Mouse (Mus musculus): ENCODE results near the gene Ms4a8a. TPM values are rescaled to one million over a fixed set of nuclear protein-coding genes. Genes with fewer than 3 reads are reported as not detected.

Gene Ms4a8a
- polyA plus RNA-seq, 1 experiment = 417 TPM

DNA sequence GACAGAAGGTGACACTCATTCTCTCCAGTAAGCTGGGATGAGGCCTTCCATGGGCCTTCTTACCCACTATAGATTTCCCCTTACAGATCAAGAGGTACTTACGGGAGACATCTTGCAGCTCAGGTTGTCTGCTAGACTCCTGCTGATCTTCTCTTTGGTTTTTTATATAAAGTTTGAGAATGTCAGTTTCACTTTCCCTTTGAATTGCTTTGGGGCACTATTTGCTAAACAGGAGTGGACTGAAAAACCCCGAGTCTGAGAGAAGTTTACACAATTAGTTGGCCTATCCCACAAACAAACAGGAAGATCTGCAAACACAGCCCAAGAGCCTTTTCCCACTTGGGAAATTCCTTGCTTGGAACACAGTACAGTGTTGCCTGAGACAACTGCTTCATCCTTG, 30.6 kb downstream of the Ms4a8a start:
- H3K27ac ChIP-seq (ENCODE audit: insufficient read depth, low read depth, low read length) = peak overlapping the region; percentile 97
- H3K4me3 ChIP-seq (ENCODE audit: low read depth, low read length) = no peak overlapping the region
- no peaks in the 10 kb centered on the region for H3K27me3 ChIP-seq (ENCODE audit: control insufficient read depth, insufficient read depth, low read length)
- no peak for TF ChIP-seq CTCF (IDR thresholded peaks at IDR 0.05; ENCODE audit: extremely low read depth, insufficient read length, insufficient replicate concordance, low read depth, low read length)
- TF ChIP-seq POLR2A (IDR thresholded peaks at IDR 0.05; ENCODE audit: low read depth, low read length) = no peak
- H3K4me1 ChIP-seq (ENCODE audit: control insufficient read depth, insufficient read depth, insufficient read length, low read length) = peaks cover 16% of the 10 kb centered on the region; the same call in 1 of the 2 replicates
- WGBS = 21% methylated on average over 2 of the region's 2 CpGs
- peaks cover 6% of the 10 kb centered on the region; the same call in 1 of the 2 replicates for H3K36me3 ChIP-seq (ENCODE audit: control insufficient read depth, insufficient read depth, low read length)

DNA sequence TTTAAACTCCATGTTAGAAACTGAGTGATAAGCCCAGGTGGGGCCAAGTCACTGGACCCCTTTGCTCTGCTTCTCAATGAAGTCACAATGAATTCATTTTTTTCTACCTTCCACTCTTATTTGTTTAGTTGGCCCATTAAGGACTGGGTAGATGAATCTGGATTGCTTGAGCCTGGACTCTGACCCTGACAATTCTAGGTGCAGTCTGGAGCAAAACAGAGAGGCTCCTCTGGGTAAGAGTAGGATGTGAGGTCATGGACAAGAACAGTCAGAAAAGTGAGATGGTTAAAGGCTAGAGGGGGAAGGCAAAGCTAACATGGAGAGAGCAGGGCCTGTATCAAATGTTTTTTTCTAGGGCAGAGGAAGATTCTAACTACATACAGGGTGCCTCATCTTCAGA, 31.5 kb downstream of the Ms4a8a start:
- no peak for TF ChIP-seq CTCF (IDR thresholded peaks at IDR 0.05; ENCODE audit: extremely low read depth, insufficient read length, insufficient replicate concordance, low read depth, low read length)
- TF ChIP-seq POLR2A (IDR thresholded peaks at IDR 0.05; ENCODE audit: low read depth, low read length) = no peak
- Histone ChIP-seq H3K27ac (ENCODE audit: insufficient read depth, low read depth, low read length) (peak overlapping the region; percentile 97), H3K27me3 (ENCODE audit: control insufficient read depth, insufficient read depth, low read length) (no peaks in the 10 kb centered on the region), H3K4me1 (ENCODE audit: control insufficient read depth, insufficient read depth, insufficient read length, low read length) (peaks cover 18% of the 10 kb centered on the region), H3K36me3 (ENCODE audit: control insufficient read depth, insufficient read depth, low read length) (peaks cover 6% of the 10 kb centered on the region; the same call in 1 of the 2 replicates), H3K4me3 (ENCODE audit: low read depth, low read length) (no peak overlapping the region)

DNA sequence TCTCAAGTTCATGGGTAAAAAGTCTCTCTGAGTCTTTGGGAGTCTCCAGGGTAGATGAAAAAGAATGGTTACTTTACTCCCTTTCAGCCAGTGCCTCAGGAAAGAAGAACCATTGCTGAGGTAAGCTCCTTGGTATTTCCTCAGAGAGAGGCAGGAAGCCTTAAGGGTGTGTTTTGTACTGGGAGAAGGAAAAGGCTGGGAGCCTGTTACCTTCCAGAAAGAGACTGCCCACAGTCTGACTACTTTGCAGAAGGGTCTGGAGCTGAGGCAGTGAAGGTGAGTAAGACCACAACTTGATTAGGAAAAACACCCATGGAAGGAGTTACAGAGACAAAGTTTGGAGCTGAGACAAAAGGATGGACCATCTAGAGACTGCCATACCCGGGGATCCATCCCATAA, 32.4 kb downstream of the Ms4a8a start:
- peak overlapping the region; percentile 75 for H3K27ac ChIP-seq (ENCODE audit: insufficient read depth, low read depth, low read length)
- 47% methylated on average over 1 of the region's 1 CpGs for WGBS
- no peak overlapping the region for H3K4me3 ChIP-seq (ENCODE audit: low read depth, low read length)
- H3K36me3 ChIP-seq (ENCODE audit: control insufficient read depth, insufficient read depth, low read length) = peaks cover 6% of the 10 kb centered on the region; the same call in 1 of the 2 replicates
- H3K27me3 ChIP-seq (ENCODE audit: control insufficient read depth, insufficient read depth, low read length) = no peaks in the 10 kb centered on the region
- TF ChIP-seq POLR2A (IDR thresholded peaks at IDR 0.05; ENCODE audit: low read depth, low read length) = no peak
- no peak for TF ChIP-seq CTCF (IDR thresholded peaks at IDR 0.05; ENCODE audit: extremely low read depth, insufficient read length, insufficient replicate concordance, low read depth, low read length)
- H3K4me1 ChIP-seq (ENCODE audit: control insufficient read depth, insufficient read depth, insufficient read length, low read length) = peaks cover 16% of the 10 kb centered on the region

DNA sequence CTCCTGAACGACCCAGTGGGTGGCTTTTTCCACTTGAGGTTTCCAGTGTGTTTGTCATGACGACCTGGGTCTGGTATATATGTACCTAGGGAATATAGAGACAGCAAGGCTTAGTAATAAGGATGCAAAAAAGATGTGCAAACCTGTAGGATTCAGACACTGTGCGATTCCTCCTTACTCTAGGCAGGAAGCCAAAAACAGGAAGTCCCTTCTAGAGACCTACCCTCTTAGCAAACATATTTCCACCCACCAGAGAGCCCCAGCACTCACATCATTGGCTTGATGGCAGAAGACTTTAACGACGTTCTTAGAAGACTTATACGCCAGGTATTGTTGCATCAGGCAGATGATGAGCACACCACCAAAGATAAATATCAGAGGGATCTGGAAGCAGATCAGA, 32.9 kb downstream of the Ms4a8a start:
- Histone ChIP-seq H3K27ac (ENCODE audit: insufficient read depth, low read depth, low read length) (peak overlapping the region; percentile 75), H3K4me3 (ENCODE audit: low read depth, low read length) (no peak overlapping the region), H3K4me1 (ENCODE audit: control insufficient read depth, insufficient read depth, insufficient read length, low read length) (peaks cover 12% of the 10 kb centered on the region), H3K27me3 (ENCODE audit: control insufficient read depth, insufficient read depth, low read length) (no peaks in the 10 kb centered on the region), H3K36me3 (ENCODE audit: control insufficient read depth, insufficient read depth, low read length) (peaks cover 6% of the 10 kb centered on the region; the same call in 1 of the 2 replicates)
- no peak for TF ChIP-seq POLR2A (IDR thresholded peaks at IDR 0.05; ENCODE audit: low read depth, low read length)
- TF ChIP-seq CTCF (IDR thresholded peaks at IDR 0.05; ENCODE audit: extremely low read depth, insufficient read length, insufficient replicate concordance, low read depth, low read length) = no peak
- WGBS = 62% methylated on average over 6 of the region's 6 CpGs

DNA sequence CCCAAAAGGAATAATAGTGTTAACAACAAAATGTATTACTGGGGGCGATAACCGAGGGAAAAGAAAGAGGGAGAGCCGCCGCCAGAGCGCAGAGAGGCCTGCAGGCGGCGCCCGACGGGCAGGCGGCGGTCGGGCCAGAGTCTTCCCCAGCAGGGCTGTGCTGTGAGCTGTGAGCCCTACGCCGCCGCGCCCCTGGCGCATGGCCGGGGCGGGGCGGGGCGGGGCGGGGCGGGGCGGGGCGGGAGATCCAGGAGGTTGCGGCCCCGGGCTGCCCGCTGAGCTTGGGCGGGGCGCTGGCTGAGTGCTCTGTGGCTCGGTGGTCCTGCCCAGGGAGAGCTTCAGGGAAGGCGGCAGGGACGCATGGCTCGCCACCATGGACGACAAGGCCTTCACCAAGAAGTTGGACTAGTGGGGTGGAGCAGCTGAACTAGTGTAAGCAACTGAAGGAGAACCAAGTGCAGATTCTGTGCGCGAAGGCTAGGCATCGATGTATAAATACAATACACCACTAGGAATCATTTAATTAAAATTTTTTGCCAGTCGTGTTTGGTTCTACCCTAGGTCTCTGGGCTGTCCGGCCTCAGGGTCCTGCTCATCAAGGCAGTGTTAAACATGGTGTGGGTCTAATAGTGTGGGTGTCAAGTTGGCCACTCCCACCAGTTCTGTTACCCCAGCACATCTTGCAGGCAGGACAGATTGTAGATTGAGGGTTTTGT, 35.7 kb downstream of the Ms4a8a start:
- WGBS = 5% methylated on average over 27 of the region's 40 CpGs
- peaks cover 6% of the 10 kb centered on the region; the same call in 1 of the 2 replicates for H3K36me3 ChIP-seq (ENCODE audit: control insufficient read depth, insufficient read depth, low read length)
- H3K27me3 ChIP-seq (ENCODE audit: control insufficient read depth, insufficient read depth, low read length) = no peaks in the 10 kb centered on the region
- TF ChIP-seq POLR2A (IDR thresholded peaks at IDR 0.05; ENCODE audit: low read depth, low read length) (peak; percentile 12; the same call in 1 of the 2 replicates), CTCF (IDR thresholded peaks at IDR 0.05; ENCODE audit: extremely low read depth, insufficient read length, insufficient replicate concordance, low read depth, low read length) (peak; percentile 95)
- H3K4me3 ChIP-seq (ENCODE audit: low read depth, low read length) = peak overlapping the region; percentile 64
- peak overlapping the region; percentile 40 for H3K27ac ChIP-seq (ENCODE audit: insufficient read depth, low read depth, low read length)
- H3K4me1 ChIP-seq (ENCODE audit: control insufficient read depth, insufficient read depth, insufficient read length, low read length) = peaks cover 5% of the 10 kb centered on the region

DNA sequence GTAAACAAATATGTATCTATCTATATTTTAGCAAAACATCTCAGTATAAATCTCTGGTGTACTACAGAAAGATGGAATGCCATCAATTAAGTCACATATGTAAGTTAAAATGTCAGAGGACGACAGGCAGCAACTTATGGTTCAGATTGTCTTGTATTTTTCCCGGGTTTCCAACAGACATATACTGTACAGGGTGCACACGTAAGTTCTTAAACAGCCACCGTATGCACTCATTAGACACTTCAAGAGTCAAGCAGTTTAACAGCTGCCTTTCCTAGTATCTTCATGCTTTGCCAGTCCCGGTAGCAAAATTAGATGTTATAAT, 36.3 kb downstream of the Ms4a8a start:
- Histone ChIP-seq H3K36me3 (ENCODE audit: control insufficient read depth, insufficient read depth, low read length) (peaks cover 6% of the 10 kb centered on the region; the same call in 1 of the 2 replicates), H3K4me1 (ENCODE audit: control insufficient read depth, insufficient read depth, insufficient read length, low read length) (peaks cover 2% of the 10 kb centered on the region), H3K27me3 (ENCODE audit: control insufficient read depth, insufficient read depth, low read length) (no peaks in the 10 kb centered on the region), H3K27ac (ENCODE audit: insufficient read depth, low read depth, low read length) (no peak overlapping the region; the same call in 1 of the 2 replicates), H3K4me3 (ENCODE audit: low read depth, low read length) (no peak overlapping the region; the same call in 1 of the 2 replicates)
- TF ChIP-seq CTCF (IDR thresholded peaks at IDR 0.05; ENCODE audit: extremely low read depth, insufficient read length, insufficient replicate concordance, low read depth, low read length) (no peak), POLR2A (IDR thresholded peaks at IDR 0.05; ENCODE audit: low read depth, low read length) (no peak)
- 12% methylated on average over 5 of the region's 5 CpGs for WGBS

DNA sequence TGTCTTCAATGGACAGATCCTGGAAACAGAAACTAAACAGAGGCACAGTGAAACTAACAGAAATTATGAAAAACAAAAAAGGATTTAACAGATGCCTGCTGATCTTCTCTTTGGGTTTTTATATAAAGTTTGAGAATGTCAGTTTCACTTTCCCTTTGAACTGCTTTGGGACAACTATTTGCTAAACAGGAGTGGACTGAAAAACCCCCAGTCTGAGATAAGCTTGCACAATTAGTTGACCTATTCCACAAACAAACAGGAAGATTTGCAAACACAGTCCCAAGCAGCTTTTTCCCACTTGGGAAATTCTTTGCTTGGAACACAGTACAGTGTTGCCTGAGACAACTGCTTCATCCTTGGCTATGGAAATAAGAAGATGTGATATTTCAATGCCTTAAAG, 43.3 kb downstream of the Ms4a8a start:
- no peak overlapping the region for H3K4me3 ChIP-seq (ENCODE audit: low read depth, low read length)
- no peaks in the 10 kb centered on the region for H3K27me3 ChIP-seq (ENCODE audit: control insufficient read depth, insufficient read depth, low read length)
- TF ChIP-seq POLR2A (IDR thresholded peaks at IDR 0.05; ENCODE audit: low read depth, low read length) = no peak
- TF ChIP-seq CTCF (IDR thresholded peaks at IDR 0.05; ENCODE audit: extremely low read depth, insufficient read length, insufficient replicate concordance, low read depth, low read length) = no peak
- no peaks in the 10 kb centered on the region for H3K4me1 ChIP-seq (ENCODE audit: control insufficient read depth, insufficient read depth, insufficient read length, low read length)
- no peaks in the 10 kb centered on the region for H3K36me3 ChIP-seq (ENCODE audit: control insufficient read depth, insufficient read depth, low read length)
- no peak overlapping the region for H3K27ac ChIP-seq (ENCODE audit: insufficient read depth, low read depth, low read length)
